Mouse (Mus musculus): ENCODE data around the gene 4931422A03Rik. TPM values are rescaled to one million over a fixed set of nuclear protein-coding genes. Genes with fewer than 3 reads are reported as not detected.
"Not testable (repeated sequence)": the region's sequence is repeated elsewhere in the genome, so short reads cannot be mapped to it uniquely, and the experiment has no call there.

4931422A03Rik gene
- polyA plus RNA-seq, 1 experiment, result 8.3 TPM

- 70% methylated on average over 7 of the region's 7 CpGs for whole genome bisulfite sequencing
- TF ChIP-seq CTCF (IDR thresholded peaks at IDR 0.05; ENCODE audit: control insufficient read depth, insufficient read depth, low read length) (no peak), POLR2A (IDR thresholded peaks at IDR 0.05; ENCODE audit: borderline replicate concordance, control insufficient read depth, low read depth, low read length) (no peak)
These were observed 20.2 kb downstream of the 4931422A03Rik start for GRCm38 (mm10) chr2:104007793-104008519.

DNA sequence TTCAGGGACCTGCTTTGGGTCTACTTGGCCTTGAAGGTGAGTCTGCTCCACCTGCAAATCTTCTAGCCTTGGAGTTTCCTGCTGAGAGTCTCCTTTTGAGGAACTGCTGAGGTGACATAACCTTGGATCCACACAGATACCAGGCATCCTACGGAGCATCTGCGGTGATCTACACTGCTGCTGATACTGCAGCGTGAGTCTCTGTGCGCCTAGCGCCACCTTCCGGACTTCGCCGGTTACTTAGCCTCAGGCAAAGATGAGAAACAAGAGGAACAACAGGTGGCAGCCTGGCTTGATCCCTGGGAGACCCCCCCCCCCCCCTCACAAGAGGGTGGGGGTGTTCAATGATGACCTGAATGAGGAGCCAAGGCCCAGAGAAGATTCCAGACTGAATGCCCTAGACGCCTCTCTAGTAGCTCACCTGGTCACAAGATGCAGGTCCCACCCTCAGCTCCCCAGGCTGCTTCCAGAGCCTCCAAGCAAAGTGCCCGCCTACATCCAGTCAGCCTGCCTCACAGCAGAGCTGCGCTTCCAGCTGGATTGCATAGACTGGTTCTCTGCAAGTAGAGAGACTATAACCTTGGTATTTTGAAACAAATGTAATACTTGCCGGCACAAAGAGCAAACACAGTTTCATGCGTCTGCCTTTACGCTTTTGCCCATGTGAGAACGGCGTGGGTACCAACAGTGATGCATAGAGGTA, 25.3 kb downstream of the 4931422A03Rik start:
- Histone ChIP-seq H3K4me3 (replicated peaks; ENCODE audit: control insufficient read depth, low read depth, low read length) (no peak overlapping the region), H3K4me1 (ENCODE audit: control insufficient read depth, insufficient read depth, low read length) (no peaks in the 10 kb centered on the region), H3K27ac (ENCODE audit: control insufficient read depth, insufficient read depth, low read depth, low read length, poor library complexity) (no peak overlapping the region)
- TF ChIP-seq POLR2A (IDR thresholded peaks at IDR 0.05; ENCODE audit: borderline replicate concordance, control insufficient read depth, low read depth, low read length) (no peak), CTCF (IDR thresholded peaks at IDR 0.05; ENCODE audit: control insufficient read depth, insufficient read depth, low read length) (peak; percentile 81)
- WGBS, result 31% methylated on average over 16 of the region's 16 CpGs

More at GRCm38 (mm10) chr2:104007793-104008519, 20.2 kb downstream of the 4931422A03Rik start:
- Histone ChIP-seq H3K27ac (ENCODE audit: control insufficient read depth, insufficient read depth, low read depth, low read length, poor library complexity) (no peak overlapping the region), H3K4me3 (replicated peaks; ENCODE audit: control insufficient read depth, low read depth, low read length) (no peak overlapping the region), H3K4me1 (ENCODE audit: control insufficient read depth, insufficient read depth, low read length) (no peaks in the 10 kb centered on the region)

GRCm38 (mm10) chr2:104001861-104002260, 26.3 kb downstream of the 4931422A03Rik start:
- TF ChIP-seq CTCF (IDR thresholded peaks at IDR 0.05; ENCODE audit: control insufficient read depth, insufficient read depth, low read length), result no peak
- no peak for TF ChIP-seq POLR2A (IDR thresholded peaks at IDR 0.05; ENCODE audit: borderline replicate concordance, control insufficient read depth, low read depth, low read length)
- H3K4me1 ChIP-seq (ENCODE audit: control insufficient read depth, insufficient read depth, low read length), result no peaks in the 10 kb centered on the region
- 59% methylated on average over 4 of the region's 4 CpGs for WGBS

DNA sequence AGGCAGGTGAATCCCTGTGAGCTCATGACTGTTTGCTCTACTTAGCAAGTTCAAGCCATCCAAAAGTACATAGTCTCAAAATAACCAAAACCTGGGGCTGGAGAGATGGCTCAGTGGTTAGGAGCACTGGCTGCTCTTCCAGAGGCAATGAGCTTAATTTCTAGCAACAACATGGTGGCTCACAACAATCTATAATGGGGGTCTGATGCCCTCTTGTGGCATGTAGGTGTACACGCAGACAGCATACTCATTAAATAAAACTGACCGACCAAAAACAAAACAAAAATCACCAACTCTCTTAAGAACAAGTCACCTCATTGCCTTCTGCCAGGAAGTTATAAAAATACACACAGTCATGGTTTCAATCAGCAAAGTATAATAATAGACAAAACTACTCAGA, 27.1 kb downstream of the 4931422A03Rik start:
- WGBS, result 4% methylated on average over 2 of the region's 2 CpGs
- TF ChIP-seq POLR2A (IDR thresholded peaks at IDR 0.05; ENCODE audit: borderline replicate concordance, control insufficient read depth, low read depth, low read length), result no peak
- TF ChIP-seq CTCF (IDR thresholded peaks at IDR 0.05; ENCODE audit: control insufficient read depth, insufficient read depth, low read length), result peak; percentile 42
- Histone ChIP-seq H3K27ac (ENCODE audit: control insufficient read depth, insufficient read depth, low read depth, low read length, poor library complexity) (no peak overlapping the region), H3K4me3 (replicated peaks; ENCODE audit: control insufficient read depth, low read depth, low read length) (no peak overlapping the region), H3K4me1 (ENCODE audit: control insufficient read depth, insufficient read depth, low read length) (no peaks in the 10 kb centered on the region)

More at GRCm38 (mm10) chr2:104001861-104002260, 26.3 kb downstream of the 4931422A03Rik start:
- no peak overlapping the region for H3K27ac ChIP-seq (ENCODE audit: control insufficient read depth, insufficient read depth, low read depth, low read length, poor library complexity)
- H3K4me3 ChIP-seq (replicated peaks; ENCODE audit: control insufficient read depth, low read depth, low read length), result no peak overlapping the region

GRCm38 (mm10) chr2:103992618-103993332, 35.4 kb downstream of the 4931422A03Rik start:
- H3K4me3 ChIP-seq (replicated peaks; ENCODE audit: control insufficient read depth, low read depth, low read length), result no peak overlapping the region
- TF ChIP-seq CTCF (IDR thresholded peaks at IDR 0.05; ENCODE audit: control insufficient read depth, insufficient read depth, low read length) (no peak), POLR2A (IDR thresholded peaks at IDR 0.05; ENCODE audit: borderline replicate concordance, control insufficient read depth, low read depth, low read length) (no peak)
- 84% methylated on average over 17 of the region's 17 CpGs for WGBS
- no peak overlapping the region for H3K27ac ChIP-seq (ENCODE audit: control insufficient read depth, insufficient read depth, low read depth, low read length, poor library complexity)
- no peaks in the 10 kb centered on the region for H3K4me1 ChIP-seq (ENCODE audit: control insufficient read depth, insufficient read depth, low read length)

GRCm38 (mm10) chr2:103992162-103992561, 36.0 kb downstream of the 4931422A03Rik start:
- 94% methylated on average over 9 of the region's 9 CpGs for WGBS
- H3K27ac ChIP-seq (ENCODE audit: control insufficient read depth, insufficient read depth, low read depth, low read length, poor library complexity), result no peak overlapping the region
- no peak overlapping the region for H3K4me3 ChIP-seq (replicated peaks; ENCODE audit: control insufficient read depth, low read depth, low read length)
- TF ChIP-seq POLR2A (IDR thresholded peaks at IDR 0.05; ENCODE audit: borderline replicate concordance, control insufficient read depth, low read depth, low read length) (no peak), CTCF (IDR thresholded peaks at IDR 0.05; ENCODE audit: control insufficient read depth, insufficient read depth, low read length) (no peak)
- H3K4me1 ChIP-seq (ENCODE audit: control insufficient read depth, insufficient read depth, low read length), result no peaks in the 10 kb centered on the region

DNA sequence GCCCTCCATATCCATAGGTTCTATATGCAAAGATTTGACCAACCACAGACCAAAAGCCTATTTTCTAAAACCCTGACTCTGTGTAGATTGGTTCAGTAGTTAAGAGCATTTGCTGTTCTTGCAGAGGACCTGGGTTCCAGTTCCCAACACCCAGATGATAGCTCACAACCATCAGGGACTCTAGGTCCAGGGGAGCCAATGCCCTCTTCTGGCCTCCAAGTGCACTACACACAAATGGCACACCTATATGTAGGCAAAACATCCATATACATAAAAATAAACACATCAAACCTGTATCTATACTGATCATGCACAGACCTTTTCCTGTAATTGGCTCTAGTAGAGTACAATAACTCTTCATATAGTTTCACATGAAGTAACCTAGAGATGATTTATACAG, 36.9 kb downstream of the 4931422A03Rik start:
- peak; percentile 45 for TF ChIP-seq CTCF (IDR thresholded peaks at IDR 0.05; ENCODE audit: control insufficient read depth, insufficient read depth, low read length)
- no peak for TF ChIP-seq POLR2A (IDR thresholded peaks at IDR 0.05; ENCODE audit: borderline replicate concordance, control insufficient read depth, low read depth, low read length)
- Histone ChIP-seq H3K4me3 (replicated peaks; ENCODE audit: control insufficient read depth, low read depth, low read length) (no peak overlapping the region), H3K4me1 (ENCODE audit: control insufficient read depth, insufficient read depth, low read length) (no peaks in the 10 kb centered on the region), H3K27ac (ENCODE audit: control insufficient read depth, insufficient read depth, low read depth, low read length, poor library complexity) (no peak overlapping the region)

GRCm38 (mm10) chr2:103989724-103990123, 38.4 kb downstream of the 4931422A03Rik start:
- H3K27ac ChIP-seq (ENCODE audit: control insufficient read depth, insufficient read depth, low read depth, low read length, poor library complexity), result no peak overlapping the region
- 85% methylated on average over 6 of the region's 6 CpGs for WGBS

DNA sequence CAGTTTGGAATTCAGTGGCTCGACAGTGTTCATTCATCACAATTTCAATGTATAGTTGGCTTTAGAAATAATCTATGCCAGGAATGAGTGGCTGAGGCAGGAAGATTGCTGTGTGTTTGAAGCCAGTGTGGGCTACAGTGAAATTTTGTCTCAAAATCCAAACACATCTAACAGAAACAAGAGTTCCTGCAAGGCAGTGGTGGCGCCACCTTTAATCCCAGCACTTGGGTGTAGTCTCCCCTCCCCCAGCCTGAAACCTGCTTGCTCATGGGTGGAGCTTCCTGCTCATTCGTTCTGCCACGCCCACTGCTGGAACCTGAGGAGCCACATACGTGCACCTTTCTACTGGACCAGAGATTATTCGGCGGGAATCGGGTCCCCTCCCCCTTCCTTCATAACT, 40.6 kb downstream of the 4931422A03Rik start:
- WGBS, result 54% methylated on average over 8 of the region's 8 CpGs

More at GRCm38 (mm10) chr2:103989724-103990123, 38.4 kb downstream of the 4931422A03Rik start:
- Histone ChIP-seq H3K4me1 (ENCODE audit: control insufficient read depth, insufficient read depth, low read length) (no peaks in the 10 kb centered on the region), H3K4me3 (replicated peaks; ENCODE audit: control insufficient read depth, low read depth, low read length) (no peak overlapping the region)
- TF ChIP-seq CTCF (IDR thresholded peaks at IDR 0.05; ENCODE audit: control insufficient read depth, insufficient read depth, low read length) (no peak), POLR2A (IDR thresholded peaks at IDR 0.05; ENCODE audit: borderline replicate concordance, control insufficient read depth, low read depth, low read length) (no peak)

More for the DNA sequence above, 40.6 kb downstream of the 4931422A03Rik start:
- H3K27ac ChIP-seq (ENCODE audit: control insufficient read depth, insufficient read depth, low read depth, low read length, poor library complexity); H3K4me3 ChIP-seq (replicated peaks; ENCODE audit: control insufficient read depth, low read depth, low read length); H3K4me1 ChIP-seq (ENCODE audit: control insufficient read depth, insufficient read depth, low read length): not testable (repeated sequence)

Measured in bone marrow, adult 2 months (tissue).